Mouse (Mus musculus): ENCODE results near the gene Melk. TPM values are rescaled to one million over a fixed set of nuclear protein-coding genes. Genes with fewer than 3 reads are reported as not detected.

The Melk gene
- total RNA-seq, 2 experiments from 2014 or later, result 18.9 to 22.3 TPM

DNA sequence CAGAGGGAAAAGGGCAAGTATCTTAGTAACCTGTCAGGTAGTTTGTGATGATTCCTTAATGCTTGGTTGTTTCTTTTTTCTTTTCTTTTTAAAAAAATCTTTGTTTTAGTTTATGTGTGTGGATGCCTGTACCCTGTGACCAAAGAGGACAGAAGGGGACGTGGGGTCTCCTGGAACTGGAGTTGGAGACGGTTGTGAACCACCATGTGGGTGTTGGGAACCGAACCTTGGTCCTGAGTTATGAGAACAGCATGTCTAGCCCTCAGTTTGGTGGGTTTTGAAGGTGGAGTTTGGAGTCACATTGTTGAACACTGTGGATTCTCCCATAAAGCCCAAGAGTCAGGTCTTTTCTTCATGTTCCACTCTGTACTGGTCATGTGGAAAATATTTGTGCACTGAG lies 26.0 kb downstream of the Melk start:
- no peak for ATAC-seq (replicated peaks; ENCODE audit: poor library complexity)

DNA sequence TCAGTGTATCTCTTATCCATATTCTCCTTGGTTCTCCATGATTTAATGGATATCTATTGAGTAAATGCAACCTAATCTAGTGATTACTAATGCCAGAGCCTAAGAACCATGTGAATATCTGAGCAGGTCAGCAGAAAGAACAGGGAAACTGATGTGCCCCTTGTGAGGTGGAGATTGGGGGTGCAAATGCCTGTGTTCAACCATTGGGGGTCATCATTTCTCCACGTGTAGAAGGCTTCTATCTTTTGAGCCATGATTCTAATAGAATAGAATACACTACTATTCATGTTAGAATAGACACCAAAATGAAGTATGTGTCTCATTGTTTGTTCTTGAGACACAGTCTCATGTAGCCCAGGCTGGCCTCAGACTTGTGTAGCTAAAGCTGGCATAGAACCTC lies 27.3 kb downstream of the Melk start:
- ATAC-seq (replicated peaks; ENCODE audit: poor library complexity), result no peak

DNA sequence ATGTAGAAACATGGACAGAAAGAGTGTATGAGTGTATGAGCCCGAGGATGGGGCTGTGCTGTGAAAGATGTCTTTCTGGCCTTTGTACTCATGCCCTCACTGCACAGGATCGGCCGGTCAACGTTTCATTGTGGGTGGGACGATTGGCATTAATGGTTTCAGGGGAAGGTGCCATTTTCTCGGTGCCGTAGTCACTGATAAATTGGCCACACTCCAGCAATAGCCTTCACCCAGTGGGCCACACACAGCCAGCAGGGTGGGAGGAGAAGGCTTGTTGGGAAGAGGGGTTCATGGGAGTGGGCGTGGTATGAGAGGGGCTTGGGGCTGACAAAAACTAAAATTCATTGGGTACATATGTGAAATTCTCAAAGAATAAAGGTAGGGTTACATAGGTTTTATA lies 34.3 kb downstream of the Melk start:
- no peak for ATAC-seq (replicated peaks; ENCODE audit: poor library complexity)

DNA sequence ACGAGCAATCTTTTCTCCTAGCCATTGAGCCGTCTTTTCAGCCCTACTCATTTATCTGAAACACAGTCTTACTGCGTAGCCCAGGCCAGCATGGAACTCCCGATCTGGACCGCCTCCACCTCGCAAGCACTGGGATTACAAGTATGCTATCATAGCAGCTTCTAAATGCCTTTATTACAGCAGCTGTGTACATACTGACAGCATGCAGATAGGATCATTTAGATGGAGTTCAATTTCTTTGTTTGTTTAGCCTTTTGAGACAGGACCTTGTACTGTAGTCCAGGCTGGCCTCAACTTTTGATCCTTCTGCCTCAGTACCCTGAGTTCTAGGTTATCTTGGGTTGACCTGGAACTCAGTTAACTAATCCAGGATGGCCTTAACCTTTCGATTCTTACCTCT lies 61.0 kb downstream of the Melk start:
- no peak for ATAC-seq (replicated peaks; ENCODE audit: poor library complexity)

DNA sequence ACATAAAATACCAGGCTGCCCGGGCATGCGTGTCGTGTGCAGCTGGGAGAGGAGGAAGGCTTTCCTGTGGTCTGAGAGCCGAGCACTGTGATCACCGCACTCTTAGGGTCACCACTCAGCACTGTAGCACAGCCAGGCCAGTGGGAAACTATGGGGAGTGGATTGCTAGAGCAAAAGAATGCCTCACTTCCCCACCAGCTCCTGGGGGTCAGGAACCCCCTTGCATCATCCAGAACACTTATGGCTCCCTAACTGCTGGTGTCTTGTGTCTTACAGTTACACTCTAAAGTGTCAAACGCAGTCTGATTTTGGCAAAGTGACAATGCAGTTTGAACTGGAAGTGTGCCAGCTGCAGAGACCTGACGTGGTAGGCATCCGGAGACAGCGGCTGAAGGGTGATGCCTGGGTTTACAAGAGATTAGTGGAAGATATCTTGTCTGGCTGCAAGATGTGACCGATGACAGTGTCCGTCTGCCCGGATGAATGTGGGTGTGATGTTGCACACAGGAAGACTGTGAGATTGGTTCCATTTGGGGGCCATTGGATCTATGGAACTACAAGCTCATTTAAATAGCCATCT lies 62.8 kb downstream of the Melk start:
- peak; percentile 14; the same call in 1 of the 2 replicates for ATAC-seq (replicated peaks; ENCODE audit: poor library complexity)

DNA sequence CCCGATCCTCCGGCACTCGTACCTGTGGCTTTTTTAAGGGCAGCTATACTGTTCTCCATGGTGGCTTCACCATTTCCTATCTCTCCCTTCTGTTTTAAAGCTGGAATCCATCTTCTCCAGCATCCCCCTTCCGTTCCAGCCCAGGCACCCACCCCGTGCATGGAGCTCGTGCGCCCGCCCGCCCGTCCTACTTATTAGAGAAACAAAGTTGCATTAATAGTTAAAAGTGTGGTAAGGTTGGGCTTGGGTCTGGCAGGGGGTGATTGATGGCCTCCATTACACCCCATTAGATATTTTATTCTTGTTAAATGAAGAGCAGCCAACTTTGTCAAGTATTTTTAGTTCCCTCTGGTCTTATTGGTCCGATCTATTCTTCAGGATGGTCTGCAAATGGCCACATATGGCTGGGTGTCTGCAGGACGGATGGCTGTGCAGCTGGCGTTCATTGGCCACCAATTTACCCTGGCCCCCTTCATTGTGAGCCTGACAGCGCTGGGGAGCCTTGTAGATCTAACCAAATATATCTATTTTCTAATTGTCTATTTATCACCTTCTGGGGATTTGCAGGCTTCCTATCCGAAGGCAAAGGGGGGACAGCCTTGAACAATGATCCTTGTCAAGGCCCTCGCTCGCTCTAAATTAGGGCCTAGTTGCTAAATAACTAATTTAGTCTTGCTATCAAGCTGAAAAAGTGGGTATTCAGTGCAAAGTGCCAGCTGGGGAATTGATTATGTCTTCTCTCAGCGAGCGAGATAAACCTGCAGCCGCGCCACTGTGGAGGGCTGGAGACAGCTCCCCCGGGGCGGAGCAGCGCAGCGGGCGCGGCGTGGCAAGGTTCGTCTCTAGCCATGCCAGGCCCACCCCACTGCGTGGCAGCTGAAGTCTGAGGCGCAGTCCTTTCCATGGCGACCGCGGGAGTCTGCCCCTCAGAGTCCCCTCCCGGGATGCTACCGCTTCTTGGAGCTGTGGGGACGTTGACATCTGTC lies 91.8 kb downstream of the Melk start:
- ATAC-seq (replicated peaks; ENCODE audit: poor library complexity), result no peak

DNA sequence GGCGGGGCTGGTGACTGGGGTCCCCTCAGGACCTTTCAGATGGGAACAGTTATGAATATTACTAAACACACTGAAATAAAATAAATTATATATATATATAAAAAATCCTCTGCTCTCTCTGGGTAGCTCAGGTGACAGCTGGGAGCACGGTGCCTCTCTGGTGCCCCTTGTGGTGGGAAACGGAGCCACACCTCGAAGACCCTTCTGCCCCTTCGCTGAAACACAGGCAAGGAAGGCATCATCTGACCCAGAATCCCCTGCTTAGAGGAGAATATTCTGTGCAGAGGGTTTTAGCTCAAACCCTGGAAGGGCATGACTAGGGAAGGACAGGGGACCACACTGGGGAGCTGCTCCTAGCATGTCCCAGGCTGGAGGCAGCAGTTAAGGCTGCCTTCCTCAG lies 101.9 kb downstream of the Melk start:
- ATAC-seq (replicated peaks; ENCODE audit: poor library complexity), result no peak; the same call in 1 of the 2 replicates

DNA sequence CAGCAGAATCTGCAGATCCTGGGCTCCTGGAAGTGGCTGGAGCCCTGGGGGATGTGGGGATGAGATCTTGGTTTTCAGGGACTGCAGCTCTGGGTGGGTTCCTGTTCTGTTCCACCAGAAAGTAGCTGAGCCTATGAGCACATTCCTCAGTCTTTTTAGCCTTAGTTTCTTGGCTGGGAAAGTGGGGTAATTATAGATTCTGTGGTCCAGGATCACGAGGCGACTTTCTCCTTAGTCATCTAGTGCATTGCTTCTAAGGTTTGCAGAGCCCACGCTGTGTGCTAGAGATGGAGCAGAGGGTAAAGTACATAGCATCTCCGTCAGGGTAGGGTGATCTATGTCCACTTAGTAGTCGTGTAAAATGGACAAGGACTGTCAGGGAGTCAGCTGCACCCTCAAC lies 103.8 kb downstream of the Melk start:
- ATAC-seq (replicated peaks; ENCODE audit: poor library complexity), result no peak

Other genes with a start within 250 kb of the Melk start
- gene Gne, start 216.7 kb upstream of the Melk start, total RNA-seq (2015), result 24.5 and 28.2 TPM in 2 replicates
- gene Gne, start 216.7 kb upstream of the Melk start, total RNA-seq (2017), result 32.7 and 33.6 TPM in 2 replicates
- gene Rnf38, start 67.1 kb upstream of the Melk start, total RNA-seq (2015), result 117 and 142 TPM in 2 replicates
- gene Rnf38, start 67.1 kb upstream of the Melk start, total RNA-seq (2017), result 34.8 and 47.5 TPM in 2 replicates

Measured in megakaryocyte progenitor cell, adult 5-6 weeks (primary cell).